Mouse (Mus musculus): ENCODE measurements around the gene Tspan18.

DNA sequence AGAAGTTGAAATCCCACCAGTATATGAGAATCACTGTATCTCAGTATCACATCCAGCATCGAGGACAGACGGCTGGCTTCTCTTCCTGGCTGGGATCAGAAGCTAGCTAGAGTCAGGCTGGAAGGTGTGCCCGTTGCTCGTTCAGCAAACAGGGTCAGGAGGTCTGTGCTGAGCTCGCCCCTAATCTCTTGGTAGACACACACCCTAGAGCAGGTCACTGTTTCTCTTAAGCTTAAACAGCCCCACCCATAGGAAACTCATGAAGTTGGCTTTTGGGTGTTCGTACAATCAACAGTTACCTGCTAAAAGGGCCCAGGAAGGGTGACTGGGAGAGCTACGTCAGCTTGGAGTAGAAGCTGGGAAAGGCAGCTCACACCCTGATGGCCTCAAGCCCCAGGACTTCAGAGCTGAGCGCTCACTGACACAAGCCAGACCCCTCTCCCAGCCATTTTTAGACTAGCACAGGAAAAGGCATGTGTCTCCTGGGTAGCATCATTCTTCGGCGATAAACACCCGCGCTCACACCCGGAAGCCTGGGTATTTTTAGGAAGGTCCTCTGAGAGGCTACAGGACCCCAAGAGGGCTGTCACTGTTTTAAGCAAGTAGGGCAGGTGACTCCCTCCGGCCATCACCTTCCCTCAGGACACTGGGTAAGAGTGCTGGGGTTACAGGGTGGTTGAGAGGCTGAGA is 24.4 kb downstream of the Tspan18 start:
- no peak for TF ChIP-seq CTCF (IDR thresholded peaks at IDR 0.05; ENCODE audit: control insufficient read depth, insufficient read depth, insufficient read length)
- no peak for TF ChIP-seq CEBPB (IDR thresholded peaks at IDR 0.05; ENCODE audit: low read depth)
- no peak for TF ChIP-seq MYOD1 (IDR thresholded peaks at IDR 0.05; ENCODE audit: control insufficient read depth, insufficient read length, low read depth)
- no peak for TF ChIP-seq USF1 (IDR thresholded peaks at IDR 0.05; ENCODE audit: low read depth)
- no peak for TF ChIP-seq MAX (IDR thresholded peaks at IDR 0.05)
- TF ChIP-seq MYOG (IDR thresholded peaks at IDR 0.05; ENCODE audit: control insufficient read depth, extremely low read depth, insufficient read length): no peak

Data from C2C12 (cell line).